Mouse (Mus musculus) cerebellum, adult (tissue): Measurements from ENCODE around the gene Spata31d1a.

Experiments
- ATAC-seq: cut with Nextera tagmentation; 2 replicates; pipeline ENCODE4 v1.9.2; 2017; ENCODE audit warnings: mild to moderate bottlenecking, moderate library complexity, mixed read lengths; ENCODE audit not compliant: insufficient number of reproducible peaks, low FRiP score, low TSS enrichment

Spata31d1a gene

GRCm38 (mm10) chr13:59671521-59671920 lies 38.6 kb downstream of the Spata31d1a start:
- ATAC-seq = no peak

DNA sequence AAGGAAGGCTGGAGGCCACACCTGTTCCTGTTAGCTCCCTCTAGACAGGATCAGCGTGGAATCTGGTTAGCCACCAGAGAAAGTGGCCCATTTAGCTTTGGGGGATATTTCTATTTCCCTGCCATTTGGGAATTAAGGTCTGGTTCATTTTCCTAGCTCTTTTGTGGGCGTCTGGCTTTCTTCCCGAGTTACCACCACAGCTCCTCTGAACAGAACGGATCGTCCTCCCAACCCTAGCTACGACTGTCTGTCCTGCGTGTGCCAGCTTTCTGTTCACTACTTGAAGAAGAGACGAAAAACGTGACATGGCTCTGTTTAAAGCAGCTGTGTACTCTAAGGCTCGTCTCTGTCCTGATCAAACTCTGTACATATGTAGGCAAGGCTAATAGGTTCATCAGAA lies 40.2 kb downstream of the Spata31d1a start:
- ATAC-seq = no peak

DNA sequence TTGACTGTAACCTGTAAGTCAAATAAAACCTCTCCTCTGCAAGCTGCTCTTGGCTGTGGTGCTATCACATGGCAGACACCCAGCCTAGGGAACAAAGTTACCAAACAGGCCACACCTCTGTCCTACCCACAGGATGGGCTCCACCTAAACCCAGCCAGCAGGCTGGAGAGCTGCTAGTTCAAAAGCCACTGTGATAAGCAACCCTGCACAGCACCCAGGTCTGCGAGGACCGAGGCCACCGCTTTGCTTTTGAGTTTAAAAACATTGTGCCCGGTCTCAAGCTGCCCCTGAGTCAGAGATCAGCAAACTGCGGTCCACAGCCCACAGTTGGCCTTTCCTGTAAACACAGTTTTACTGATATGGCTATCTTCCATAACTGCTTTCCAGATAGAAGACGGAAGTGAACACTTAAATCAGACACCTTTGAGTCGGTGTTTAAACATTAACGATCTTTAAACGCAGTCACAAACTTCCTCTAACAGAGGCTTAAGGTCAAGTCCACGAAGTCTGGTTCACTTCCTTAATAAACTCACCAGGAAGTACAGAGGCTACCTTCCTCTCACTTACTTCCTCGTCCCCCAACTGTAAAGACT lies 41.5 kb downstream of the Spata31d1a start:
- ATAC-seq = no peak

DNA sequence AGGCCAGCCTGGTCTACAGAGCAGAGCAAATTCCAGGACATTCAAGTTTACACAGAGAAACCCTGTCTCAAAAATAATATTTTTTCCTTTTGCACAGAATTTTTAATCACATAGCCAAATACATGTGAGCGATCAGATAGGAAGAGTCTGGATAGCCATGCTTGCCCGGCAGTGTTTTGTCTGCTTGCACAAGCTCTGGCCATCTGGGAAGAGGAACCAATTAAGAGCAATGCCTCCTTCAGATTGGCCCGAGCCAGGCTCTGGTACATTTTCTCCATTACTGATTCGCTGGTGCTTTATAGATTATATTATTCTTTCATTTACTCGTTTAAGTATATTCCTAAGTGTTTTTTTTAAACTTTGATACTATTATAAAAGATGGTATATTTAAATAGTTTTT lies 42.4 kb downstream of the Spata31d1a start:
- ATAC-seq = no peak

GRCm38 (mm10) chr13:59663939-59664712 lies 46.0 kb downstream of the Spata31d1a start:
- ATAC-seq = no peak

DNA sequence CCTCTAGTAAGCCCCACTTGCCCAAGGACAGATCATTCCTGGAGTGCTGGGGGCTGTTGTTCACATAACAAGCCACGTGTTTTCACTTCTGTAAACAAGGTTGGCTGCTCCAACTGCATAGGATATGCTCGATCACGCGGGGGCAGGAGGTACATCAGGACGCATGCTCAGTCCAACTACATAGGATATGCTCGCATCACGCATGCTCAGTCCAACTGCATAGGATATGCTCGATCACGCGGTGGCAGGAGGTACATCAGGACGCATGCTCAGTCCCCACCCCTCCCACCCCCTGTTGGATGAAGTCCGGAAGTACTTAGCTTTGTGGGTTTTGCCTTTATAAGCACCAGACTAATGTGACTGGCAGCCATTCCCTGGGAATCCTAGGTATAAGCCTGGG lies 48.2 kb downstream of the Spata31d1a start:
- ATAC-seq = no peak

DNA sequence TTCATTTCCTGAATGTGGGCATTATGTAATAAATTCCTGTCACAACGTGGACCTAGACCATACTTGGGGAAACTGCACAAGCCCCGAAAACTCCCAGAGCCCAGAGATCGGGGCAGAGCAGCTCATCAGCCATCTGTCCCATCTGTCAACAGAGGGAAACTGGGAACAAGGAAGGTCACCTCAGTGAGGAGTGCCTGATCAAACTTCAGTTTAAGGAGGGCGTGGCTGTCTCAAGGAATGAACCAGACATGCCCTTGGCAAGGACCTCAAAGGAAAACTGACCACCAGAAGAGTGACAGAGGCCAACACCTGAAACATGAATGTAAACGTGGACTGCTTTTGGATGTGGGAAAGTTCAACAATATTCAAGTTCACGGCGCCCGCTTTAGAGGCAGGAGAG lies 48.7 kb downstream of the Spata31d1a start:
- no peak for ATAC-seq

- no peak for ATAC-seq
These were observed 49.8 kb downstream of the Spata31d1a start for GRCm38 (mm10) chr13:59660371-59660770.

DNA sequence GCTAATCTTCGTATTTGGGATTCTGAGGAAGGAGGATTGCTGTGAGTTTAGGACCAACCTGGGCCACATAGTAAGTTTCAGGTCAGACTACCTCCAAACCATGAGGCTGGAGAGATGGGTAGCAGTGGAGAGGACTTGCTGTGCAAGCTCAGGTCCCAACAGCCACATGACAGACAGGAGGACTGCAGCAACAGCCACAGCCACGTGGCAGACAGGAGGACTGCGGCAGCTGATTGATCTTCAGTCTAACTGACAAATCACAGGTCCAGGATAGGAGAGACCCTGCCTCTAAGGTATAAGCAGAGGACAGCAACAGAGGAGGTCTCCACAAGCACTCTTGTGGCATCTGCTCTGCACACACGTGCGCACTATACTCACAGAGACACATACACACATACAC lies 52.3 kb downstream of the Spata31d1a start:
- no peak for ATAC-seq

DNA sequence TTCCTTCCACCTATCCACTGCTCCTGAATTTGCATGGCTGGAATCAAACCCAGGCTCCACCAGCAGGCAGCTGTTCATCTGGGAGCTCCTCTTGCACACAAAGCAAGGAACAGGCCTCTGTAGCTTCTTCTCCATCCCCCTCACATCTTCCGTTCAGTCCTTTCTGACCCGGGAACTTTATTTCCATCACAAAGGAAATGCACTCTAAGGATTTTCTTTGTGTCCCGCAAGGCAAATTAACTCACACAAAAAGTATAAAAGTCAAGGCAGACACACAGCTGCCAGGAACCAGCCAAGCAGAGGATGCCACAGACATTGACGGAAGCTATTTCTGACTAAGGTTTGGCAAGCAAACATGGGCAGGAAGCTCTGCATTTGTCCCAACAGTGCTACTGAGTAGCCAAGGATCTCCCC lies 53.1 kb downstream of the Spata31d1a start:
- ATAC-seq = no peak

- no peak for ATAC-seq
These were observed 53.8 kb downstream of the Spata31d1a start for GRCm38 (mm10) chr13:59656316-59656832.

DNA sequence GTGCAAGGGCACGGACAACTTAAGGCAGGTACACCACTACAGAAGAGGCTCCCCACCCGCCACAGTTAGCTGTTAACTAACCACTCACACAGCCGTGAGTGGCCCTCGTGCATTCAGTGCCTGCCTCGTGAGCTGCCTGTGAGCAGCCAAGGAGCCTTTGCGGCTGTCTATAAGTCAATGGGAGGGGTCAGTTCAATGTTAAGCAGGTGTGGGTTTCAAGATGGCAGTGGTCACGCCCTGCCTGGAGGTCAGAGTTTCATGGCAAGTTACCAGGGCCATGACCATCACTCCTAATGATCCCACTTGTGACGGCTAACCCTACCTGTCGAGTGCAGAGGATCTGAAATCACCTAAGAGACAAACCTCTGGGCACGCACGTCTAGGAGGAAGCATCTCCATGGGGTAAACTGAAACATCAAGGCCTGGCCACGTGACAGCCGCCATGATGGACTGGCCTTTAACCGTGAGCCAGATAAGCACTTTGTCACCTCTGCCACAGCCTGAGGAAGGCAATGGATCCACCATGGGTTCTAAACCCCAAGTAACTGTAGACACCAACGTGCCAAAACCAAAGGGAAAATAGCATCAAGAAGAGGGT lies 54.3 kb downstream of the Spata31d1a start:
- ATAC-seq = no peak

GRCm38 (mm10) chr13:59654465-59654864 lies 55.7 kb downstream of the Spata31d1a start:
- ATAC-seq = no peak

- ATAC-seq = no peak
These were observed 57.0 kb downstream of the Spata31d1a start for GRCm38 (mm10) chr13:59653136-59653535.

DNA sequence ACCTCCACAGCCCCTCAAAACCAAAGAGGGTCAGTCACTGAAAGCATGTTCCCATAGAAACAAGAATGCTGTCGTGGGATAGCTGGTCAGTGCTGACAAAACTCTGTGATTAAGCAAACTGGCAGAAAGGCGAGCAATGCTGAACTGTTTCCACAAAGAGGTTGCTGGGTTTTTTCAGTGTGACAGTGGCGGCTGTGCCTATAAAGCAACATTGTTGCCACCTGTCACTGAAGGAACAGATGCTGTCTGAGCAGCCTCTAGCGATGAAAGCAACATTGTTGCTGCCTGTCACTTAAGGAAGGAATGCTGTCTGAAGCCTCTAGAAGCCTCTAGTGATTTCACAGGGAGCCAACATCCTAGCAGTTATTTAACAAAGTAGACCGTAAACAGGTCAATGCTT lies 57.5 kb downstream of the Spata31d1a start:
- no peak for ATAC-seq
